Mouse (Mus musculus) CD4-positive, CD25-positive, alpha-beta regulatory T cell, adult 2 months (primary cell): ENCODE data around the gene Fkbp10.

Experiments
- DNase-seq: peaks from one replicate; pipeline ENCODE4 v3.0.0-alpha.2; 2012; ENCODE audit warnings: low read depth, low spot score

The Fkbp10 gene

DNA sequence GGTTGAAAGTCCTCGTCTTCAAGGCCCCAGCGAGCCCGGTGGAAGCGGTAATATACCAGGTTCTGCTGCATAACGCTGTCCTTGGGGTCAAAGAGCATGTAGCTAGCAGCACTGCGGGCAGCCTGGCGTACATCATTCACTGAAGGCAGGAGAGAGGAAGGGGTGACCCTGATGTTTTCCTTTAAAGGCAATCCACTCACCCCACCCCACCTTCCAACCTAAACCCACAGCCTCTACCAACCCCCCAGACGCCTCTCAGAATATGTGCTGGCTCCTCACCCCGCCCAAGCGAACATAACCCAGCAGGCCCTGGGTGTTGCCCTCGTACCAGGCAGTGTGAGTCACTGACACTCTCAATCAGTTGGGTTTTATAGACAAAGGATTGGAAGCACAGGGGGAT lies 3.8 kb upstream of the Fkbp10 start:
- DNase-seq: no peak

DNA sequence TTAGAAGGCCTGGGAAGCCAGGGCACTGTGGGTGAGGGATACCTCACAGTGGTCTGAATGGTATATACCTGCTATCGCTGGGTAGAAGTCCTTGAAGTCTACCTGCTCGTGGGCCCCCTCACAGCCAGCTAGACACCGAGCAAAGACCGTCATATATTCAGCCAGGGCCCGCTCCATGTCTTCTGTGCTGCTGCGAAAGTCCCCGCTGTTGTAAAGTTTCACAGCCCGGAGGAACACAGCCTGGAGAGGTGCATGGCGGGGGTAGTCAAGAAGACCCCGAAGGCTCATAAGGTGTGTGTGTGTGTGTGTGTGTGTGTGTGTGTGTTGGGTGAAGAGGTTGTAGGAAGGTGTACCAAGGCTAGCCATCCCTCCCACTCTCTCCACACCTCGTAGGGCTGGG lies 2.0 kb upstream of the Fkbp10 start:
- no peak for DNase-seq

DNA sequence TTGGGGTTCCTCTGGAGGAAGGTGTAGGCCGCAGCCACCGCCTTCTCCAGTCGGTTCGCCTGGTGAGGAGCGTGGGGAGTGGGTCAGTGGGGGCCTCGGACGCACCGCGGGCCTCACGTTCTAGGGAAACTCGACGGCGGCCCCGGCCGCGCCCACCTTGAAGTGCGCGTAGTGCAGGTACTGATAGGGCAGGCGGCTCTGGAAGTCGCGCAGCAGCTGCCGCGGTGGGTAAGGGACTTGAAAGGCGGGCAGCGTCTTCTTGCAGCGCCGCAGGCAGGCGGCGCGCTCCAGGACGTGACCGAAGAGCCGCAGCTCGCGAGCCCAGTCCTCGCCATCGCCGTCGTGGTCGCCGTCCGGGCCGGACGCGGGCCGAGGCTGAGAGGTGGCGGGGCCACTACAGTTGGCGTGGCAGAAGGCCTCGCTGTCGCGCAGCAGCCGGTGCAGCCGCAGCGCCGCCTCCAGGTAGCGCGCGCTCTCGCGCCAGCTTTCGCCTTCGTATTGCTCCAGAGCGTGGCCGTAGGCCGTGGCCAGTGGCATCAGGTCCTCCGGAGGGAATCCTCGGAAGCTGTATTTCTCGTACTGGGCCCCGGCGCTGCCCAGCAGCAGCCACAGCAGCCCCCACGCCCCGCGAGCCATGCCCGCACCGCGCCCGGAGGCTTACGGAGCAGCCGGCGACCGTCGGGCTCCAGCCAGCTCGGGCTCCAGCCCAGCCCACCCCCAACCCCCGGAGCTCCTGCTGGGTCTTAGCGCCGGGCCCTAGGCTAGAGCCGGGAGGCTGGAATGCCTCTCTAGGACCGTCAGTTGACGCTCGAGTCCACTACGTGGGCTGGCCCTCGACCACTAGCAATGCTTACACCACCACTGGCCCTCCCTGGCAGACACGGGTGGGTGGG lies 1.2 kb upstream of the Fkbp10 start, which contains the start of gene P3h4:
Gene P3h4, minus strand, starts transcription at position 816 of the 893 bp plus-strand sequence.
- DNase-seq: peak; percentile 65

DNA sequence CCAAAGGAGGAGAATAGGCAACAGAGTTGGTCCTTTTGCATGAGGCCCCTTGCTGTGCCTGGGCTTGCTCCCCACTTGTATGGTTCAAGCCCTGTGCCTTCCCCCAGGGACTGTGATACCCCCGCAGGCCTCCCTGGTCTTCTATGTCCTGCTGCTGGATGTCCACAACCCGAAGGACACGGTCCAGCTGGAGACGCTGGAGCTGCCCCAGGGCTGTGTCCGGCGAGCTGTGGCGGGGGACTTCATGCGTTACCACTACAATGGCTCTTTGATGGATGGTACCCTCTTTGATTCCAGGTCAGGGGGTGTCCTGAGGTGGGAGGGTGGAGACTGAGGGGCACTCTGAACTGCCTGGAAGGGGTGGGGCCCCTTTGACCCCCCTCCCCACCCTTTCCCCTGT lies 6.0 kb downstream of the Fkbp10 start:
- DNase-seq: no peak

DNA sequence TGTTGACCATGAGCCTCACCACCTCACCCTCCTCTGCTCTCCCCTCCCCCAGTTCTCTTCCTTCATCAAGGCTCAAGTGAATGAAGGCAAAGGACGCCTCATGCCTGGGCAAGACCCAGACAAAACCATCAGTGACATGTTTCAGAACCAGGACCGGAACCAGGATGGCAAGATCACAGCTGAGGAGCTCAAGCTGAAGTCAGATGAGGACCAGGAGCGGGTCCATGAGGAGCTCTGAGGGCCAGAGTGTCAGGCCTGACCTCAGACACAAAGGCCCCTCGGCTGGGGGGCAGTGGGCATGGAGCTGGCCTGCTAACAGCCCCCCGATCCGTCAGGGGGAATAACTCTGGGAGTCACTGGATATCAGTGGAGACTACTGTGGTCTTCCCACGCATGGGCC lies 8.3 kb downstream of the Fkbp10 start:
- no peak for DNase-seq

DNA sequence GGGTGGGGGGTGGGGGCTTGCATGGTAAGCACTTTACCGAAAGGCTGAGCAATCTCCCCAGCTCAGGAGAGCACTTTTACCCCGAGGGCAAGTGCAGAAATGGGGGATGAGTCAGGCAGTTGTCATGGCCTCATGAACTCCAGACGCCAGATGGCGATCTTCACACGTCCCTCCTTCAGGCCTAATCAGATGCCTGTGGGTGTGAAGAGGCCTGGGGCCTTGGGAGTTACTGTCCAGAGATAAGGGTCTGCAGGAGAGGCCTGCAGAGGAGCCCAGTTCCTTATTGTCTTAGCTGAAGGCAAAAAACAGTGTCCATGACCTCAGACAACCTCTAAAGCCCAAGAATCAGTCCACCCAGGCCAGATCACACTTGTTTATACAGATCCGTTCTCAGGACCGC lies 10.4 kb downstream of the Fkbp10 start:
- peak; percentile 69 for DNase-seq

DNA sequence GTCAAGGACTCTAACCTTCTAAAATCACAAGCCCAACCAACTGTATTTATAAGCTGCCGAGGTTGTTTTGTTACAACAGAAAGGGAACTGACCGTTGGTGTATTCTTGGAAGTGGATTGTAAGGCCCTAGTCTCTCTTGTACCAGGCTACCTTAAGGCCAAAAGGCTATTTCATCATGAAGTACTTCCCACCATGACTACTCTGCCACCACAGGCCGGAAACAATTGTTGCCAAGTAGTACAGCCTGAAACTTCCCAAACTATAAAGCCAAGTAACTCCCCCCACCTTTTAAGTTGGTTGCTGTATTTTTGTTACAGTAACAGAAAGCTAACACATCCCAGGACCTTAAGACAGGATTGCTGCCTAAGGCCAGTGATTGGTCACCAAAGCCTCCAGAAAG lies 11.3 kb downstream of the Fkbp10 start:
- DNase-seq: no peak

DNA sequence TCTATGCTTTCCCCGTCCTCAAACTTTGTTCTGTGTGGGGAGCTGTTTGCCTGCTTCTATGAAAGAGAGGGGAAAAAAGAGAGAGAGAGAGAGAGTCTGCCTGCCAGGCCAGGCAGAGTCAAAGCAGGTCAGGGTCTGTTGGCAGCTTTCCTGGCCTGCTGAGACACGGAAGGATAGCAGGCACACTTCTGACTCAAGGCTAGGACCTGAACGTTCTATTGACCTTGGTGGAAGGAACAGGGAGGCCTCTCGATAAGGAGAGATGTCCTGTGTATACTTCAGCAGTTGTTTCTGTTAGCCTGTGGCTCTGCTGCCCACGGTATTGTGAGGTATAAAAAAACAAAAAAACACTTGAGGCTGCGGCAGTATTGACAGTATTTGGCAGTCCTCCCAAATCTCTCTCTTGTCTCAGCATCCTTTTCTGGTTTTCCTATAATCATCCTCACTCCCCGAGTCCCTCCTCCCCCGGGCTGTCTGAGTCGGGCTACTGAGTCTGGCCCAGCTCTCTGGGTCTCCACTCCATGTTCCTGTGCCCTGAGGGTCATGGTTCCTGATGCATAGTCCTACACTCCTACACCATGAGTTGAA lies 13.2 kb downstream of the Fkbp10 start:
- DNase-seq: no peak

DNA sequence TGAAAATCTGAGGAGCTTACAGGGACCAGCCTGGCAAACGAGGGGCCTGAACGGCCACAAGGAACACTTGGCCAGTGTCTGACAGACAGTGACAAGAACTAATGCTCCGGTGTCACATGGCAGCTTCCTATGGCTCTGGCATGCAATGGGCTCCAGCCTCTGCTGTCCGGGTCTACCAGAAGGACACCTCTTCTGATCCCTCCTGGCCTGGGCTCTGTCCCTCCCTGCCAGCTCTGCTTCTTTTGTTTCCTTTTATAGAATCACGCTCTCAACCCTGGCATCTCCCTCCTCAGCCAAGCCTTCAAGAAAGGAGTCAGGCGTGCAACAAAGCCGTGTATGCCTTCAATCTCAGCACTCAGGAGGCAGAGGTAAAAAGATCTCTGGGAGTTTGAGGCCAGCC lies 14.6 kb downstream of the Fkbp10 start:
- no peak for DNase-seq

DNA sequence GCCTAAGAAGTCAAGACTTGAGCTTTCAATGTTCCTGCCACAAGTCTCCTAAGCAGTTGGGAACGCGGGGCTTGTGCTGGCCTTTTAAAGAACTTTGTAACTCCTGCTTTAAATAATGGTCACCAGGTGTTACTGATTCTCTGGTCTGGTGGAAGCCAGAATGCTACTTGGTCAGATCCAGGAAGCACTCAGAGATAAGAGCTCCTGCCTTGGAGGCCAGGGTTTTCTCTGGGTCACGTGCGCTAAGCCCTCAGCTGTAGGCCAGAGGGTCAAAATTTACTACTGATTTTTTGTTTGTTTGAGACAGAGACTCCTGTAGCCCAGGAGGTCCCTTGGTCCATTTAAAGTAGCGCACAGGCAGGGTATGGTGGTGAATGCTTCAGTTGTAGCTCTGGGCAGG lies 16.5 kb downstream of the Fkbp10 start:
- DNase-seq: no peak

DNA sequence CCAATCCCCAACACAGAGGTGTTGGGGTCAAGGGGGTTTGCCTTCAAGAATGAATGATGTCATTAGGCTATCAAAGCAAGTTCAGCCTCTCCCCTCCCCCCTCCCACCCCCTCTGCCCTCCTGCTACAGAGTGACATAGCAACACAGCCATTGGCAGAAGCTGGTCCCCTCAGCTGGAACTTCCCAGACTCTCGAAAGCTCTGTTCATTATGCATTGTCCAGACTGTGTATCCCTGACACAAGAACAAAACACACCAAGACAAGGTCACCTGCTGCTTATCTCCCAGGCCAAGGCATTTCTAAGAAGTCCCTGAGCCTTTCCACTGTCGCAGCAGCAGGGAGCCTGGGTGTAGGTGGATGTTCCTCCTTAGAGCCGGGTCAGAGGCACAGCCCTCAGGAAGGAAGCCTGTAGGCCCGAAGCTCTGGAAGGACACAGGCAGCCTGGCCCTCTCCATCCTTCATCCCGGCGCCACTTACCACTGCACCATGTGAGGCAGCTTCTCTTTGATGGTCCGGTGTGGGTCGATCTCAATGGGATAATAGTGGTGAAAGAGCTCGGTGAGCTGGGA lies 20.3 kb downstream of the Fkbp10 start:
- no peak for DNase-seq

DNA sequence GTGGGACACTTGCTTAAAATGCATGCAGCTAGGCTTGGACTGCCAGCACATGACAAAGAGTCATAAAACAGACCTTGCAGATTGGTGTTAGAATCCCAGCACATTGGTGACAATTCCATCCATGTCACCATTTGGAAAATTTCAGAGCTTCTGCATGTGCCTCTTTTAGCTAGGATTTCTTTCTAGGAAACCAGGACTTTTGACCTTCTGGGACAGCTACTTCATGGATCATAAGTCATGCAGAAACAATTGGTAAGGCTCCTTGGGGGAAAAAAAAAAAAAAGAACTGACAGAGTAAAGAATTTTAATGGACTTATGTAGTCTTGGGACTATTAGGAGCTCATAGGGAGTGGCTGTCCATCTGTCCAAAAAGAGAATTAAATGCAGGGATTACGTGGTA lies 22.4 kb downstream of the Fkbp10 start:
- DNase-seq: no peak

DNA sequence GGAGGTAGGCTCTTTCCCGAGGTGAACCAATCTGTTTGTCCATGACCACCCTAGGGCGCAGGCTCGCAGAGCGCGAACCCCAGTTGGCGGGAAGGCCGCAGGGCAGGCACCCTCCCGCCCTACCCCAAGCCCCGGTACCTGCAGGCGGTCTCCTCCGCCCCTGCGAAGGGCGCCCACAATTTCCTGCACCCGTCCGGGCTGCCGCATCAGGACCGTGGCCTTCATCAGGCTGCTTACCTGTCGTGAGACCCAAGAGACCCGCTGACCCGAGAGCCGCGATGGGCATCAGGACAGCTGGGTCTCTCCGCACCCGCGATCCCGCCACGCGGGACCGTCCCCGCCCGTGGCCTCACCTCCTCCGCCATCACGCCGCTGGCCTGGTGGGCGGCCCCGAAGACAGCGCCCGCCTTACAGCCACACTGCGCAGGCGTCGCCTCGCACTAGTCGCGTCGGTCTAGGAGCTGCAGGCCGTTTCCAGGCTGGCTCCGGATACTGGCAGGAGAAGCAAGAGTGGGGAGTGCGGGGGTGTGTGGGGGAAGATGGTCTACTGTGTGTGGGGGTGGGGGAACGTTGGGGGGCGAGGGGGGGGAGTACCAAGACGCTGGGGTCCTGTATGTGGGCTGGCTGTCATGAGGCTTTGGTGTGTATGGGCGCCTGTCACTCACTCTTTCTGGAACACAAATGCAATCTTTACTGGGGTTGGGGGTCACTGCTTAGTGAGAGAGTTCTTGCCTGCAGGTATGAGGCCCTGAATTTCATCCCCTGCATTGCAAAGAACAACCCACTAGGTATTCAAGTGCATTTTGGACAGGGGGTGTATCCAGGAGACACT lies 25.4 kb downstream of the Fkbp10 start:
- peak; percentile 93 for DNase-seq

DNA sequence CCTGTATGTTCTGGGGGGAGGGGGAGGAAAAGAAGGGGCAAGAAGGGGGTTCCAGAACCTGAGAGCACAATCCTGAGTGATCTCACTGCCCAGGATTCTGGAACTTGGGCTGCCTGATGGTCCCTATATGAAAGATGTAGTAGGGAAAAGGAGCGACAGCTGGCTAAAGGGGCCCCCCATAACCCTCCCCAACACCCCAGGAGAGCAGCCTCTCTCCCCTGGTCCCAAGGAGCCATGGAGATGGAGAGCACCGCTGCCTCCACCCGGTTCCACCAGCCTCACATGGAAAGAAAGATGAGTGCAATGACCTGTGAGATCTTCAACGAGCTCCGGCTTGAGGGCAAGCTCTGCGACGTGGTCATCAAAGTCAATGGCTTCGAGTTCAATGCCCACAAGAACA lies 26.3 kb downstream of the Fkbp10 start, which contains the start of the genes Nt5c3b and Klhl10:
Gene Nt5c3b, minus strand, starts transcription at position 12 of the 400 bp plus-strand sequence.
Gene Klhl10, plus strand, starts transcription at position 121 of the 400 bp plus-strand sequence.
- DNase-seq: no peak

DNA sequence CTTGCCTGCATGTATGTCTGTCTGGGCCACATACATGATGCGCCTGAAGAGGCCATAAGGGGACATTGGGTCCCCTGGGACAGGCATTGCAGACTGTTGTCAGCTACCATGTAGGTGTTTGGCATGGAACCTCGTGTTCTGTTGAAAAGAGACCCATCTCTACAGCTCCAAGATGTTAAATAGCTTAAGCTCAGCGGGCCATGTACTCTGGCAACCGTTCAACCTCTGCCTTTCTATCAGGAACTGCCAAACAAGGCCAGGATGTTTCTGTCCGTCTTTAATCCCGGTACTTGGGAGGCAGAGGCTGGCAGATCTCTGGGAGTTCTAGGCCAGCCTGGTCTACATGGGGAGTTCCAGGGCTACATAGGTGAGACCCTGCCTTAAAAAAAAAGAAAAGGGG lies 27.1 kb downstream of the Fkbp10 start:
- DNase-seq: no peak

DNA sequence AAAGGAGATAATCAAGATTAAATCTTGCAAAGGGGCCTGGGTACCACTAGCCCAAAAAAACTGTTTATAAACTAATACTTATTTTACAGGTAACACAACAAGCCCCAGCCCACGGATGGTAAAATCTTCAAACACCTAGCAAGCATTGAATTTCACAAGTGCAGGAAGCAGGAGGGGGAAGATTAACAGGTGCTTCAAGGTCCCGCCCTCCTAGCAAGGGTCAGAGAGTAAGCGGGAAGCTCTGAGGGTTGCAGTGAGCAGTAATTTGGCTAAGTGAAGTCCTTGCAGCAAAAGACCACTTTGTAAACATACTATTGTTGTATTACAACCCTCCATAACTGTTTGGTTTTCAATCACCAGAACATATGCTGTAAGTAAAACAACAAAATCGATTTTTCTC lies 41.8 kb downstream of the Fkbp10 start:
- DNase-seq: no peak

DNA sequence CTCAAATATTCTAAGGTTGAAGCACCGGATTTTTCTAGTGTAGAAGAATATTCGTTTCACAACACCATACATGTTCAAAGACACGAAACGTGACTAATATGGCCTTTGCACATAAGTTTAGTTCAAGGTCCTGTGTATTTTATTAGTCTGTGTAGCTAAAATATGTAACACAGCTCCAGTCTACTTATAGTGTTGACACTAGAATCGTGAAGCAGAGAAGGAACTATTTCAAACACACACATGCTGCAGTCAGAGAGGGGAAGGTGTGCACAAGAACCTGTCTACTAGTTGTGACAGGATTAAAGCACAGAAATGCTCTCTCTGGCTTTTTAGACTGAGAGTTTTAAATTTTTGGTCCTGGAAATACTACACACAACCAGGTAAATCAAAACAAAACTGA lies 42.2 kb downstream of the Fkbp10 start:
- no peak for DNase-seq

DNA sequence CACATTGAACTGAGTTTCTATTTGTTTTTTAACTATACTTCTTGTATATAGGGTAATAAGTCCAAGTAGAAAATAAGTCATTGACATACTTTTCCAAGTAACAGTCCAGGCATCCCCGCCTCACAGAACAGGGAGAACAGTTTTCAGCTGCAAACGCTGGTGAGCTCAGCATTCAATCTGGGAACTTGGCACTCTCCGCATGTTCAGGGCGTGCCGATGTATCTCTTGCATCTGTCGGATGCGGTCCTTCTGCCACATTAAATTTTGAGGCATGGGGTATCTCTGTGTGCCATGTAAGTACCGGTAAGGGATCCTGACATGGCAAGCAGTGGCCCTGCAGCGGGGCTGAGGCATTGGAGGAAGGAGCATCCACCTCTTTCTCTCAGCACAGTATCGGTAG lies 47.2 kb downstream of the Fkbp10 start:
- DNase-seq: no peak

DNA sequence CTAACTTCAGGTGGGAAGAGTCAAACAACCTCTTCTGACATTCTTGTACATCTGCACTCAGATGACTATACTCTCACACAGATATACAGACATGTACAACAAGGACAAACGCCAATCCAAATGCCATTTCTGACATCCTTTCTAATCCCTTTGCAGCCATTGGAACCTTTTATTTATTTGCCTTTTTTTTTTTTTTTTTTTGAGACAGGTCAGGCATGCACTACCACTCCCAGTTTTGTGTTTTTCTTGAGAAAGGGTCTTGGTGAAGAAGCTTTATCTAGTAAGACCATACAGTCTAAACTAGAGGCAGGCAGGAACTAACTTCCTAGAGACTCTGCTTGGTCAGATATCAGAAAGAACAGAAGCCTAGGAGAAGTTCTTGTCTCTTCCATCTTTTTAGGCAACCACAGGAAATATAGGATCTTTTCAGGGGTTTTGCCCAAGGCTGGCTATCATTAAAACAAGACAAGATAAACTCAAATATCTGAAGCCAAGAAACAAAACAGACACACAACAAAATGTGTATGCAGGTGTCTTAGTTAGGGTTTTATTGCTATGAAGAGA lies 49.8 kb downstream of the Fkbp10 start:
- DNase-seq: no peak

DNA sequence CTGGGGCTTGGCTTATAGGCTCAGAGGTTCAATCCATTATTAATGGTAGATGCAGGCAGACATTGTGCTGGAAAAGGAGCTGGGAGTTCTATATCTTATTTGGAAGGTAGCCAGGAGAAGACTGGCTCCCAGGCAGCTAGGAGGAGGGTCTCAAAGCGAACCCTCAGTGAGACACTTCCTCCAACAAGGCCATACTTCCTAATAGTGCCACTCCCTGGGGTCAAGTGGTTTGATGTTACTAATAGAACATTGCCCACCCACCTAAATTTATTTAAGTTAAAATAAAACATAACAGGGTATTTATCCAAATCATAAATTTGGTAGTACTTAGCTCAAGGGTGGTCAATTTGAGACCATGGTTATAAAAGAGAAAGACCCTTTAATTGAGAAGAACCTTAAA lies 50.3 kb downstream of the Fkbp10 start:
- DNase-seq: no peak

DNA sequence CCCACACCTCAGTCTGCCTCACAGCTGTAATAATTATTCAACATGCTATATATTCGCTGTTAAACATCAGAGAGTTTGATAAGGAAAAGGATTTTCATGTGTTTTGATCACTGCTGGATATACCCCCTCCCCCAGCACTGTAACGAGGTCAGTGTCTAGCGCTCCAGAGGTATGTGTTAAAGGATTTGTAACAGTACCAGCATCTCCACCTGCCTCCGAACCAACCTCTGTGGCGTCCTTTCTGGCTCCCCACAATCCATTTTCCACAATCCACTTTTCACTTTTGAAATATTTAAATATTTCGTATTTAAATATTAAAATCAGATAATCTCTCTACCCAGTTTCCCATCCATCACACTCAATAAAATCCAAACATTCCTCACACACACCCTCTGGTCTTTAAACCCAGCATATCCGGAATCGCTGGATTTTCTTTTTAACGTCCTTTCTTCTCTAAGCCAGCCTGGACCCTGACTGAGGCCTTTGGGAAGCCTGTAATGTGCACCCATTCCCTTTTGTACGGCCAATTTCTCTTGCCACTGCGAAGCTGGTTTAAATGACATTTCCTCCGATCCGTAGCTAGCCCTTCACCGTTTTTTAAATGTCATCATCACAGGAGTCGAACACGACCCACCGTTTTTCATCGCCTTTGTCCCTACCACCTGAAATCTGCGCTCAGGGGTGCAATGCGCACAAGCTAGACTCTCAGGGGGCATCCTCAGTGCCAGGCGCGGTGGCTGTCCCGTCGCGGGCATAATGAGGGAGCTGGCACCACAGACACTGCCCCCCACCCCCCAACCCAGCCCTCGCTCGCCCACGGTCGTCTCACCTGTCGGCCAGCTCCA lies 56.1 kb downstream of the Fkbp10 start:
- DNase-seq: no peak
